28 mouse cellular contexts compared by ENCODE assay signal in the genomic region with DNA sequence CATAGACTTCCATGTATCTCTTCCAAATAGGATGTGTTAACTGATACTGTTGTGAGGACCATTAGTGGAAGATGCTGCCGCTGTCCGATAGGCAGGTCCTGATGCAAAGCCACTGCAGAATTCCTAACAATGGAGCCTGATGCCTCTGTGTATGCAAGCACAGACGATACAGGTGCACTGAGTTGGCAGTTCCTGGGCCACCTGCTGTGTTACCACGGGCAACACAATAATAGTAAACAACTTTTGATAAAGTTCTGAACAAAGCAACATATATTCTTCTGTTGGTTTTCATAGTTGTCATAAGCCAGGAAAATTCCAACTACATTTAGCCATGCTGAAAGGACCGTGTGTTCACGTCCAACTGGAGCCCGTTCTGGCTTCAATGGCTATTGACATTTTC.
DNase-seq lines count a peak whose midpoint lies in the region; ATAC-seq and TF ChIP-seq lines count a peak whose summit lies in the region.
"Had no signal": no experiment of that assay in that cellular context is flagged by ENCODE, and none has a peak within 500 bp of the region (broad histone marks: within the 10 kb centered on the region; RNA-seq: fewer than 3 reads in every experiment).

No protein-coding gene starts in this region.

- no peaks in the 10 kb centered on the region for H3K4me1 ChIP-seq in lung, embryonic 14.5 days (ENCODE audit: insufficient read depth)
- H3K4me1 ChIP-seq: heart, embryonic 12.5 days; heart, embryonic 15.5 days; hindbrain, embryonic 10.5 days had no signal

- H3K79me2 ChIP-seq in myocyte (ENCODE audit: control insufficient read depth, insufficient read depth), result no peaks in the 10 kb centered on the region

- no peak for TF ChIP-seq CTCF in lung, embryonic 14.5 days (IDR thresholded peaks at IDR 0.05; ENCODE audit: low read depth)

- H3K36me3 ChIP-seq in lung, embryonic 14.5 days (ENCODE audit: insufficient read depth), result no peaks in the 10 kb centered on the region
- no peaks in the 10 kb centered on the region for H3K36me3 ChIP-seq in myocyte (ENCODE audit: control insufficient read depth, insufficient read depth)
- H3K36me3 ChIP-seq: embryonic facial prominence, embryonic 10.5 days; embryonic facial prominence, embryonic 13.5 days; G1E; heart, embryonic 12.5 days; heart, embryonic 15.5 days; hindbrain, embryonic 10.5 days had no signal

- H3K9me3 ChIP-seq in lung, embryonic 14.5 days (ENCODE audit: low read depth, low read length), result no peaks in the 10 kb centered on the region
- H3K9me3 ChIP-seq: embryonic facial prominence, embryonic 10.5 days; embryonic facial prominence, embryonic 13.5 days; forebrain, embryonic 13.5 days; G1E; heart, embryonic 12.5 days; heart, embryonic 15.5 days; hindbrain, embryonic 10.5 days had no signal

- no peak overlapping the region for H3K4me3 ChIP-seq in lung, embryonic 14.5 days (ENCODE audit: low read depth, low read length)
- no peak overlapping the region for H3K4me3 ChIP-seq in myocyte
- H3K4me3 ChIP-seq: embryonic facial prominence, embryonic 10.5 days; embryonic facial prominence, embryonic 13.5 days; erythroblast, embryonic 14.5 days; forebrain, embryonic 13.5 days; heart, embryonic 12.5 days; heart, embryonic 15.5 days; hindbrain, embryonic 10.5 days had no signal

- no peak overlapping the region for H3K9ac ChIP-seq in lung, embryonic 14.5 days
- H3K9ac ChIP-seq: embryonic facial prominence, embryonic 13.5 days; forebrain, embryonic 13.5 days; heart, embryonic 12.5 days; heart, embryonic 15.5 days; hindbrain, embryonic 14.5 days had no signal

- DNase-seq in lung, embryonic 14.5 days, result peak; percentile 13
- no peak for DNase-seq in lung, postnatal 4 days
- peak; percentile 26 for DNase-seq in Muller cell, postnatal 12 days (ENCODE audit: inconsistent ontology term)
- DNase-seq in frontal cortex, postnatal 25 days (ENCODE audit: low spot score in 2 of 2), result no peak
- DNase-seq in thymus, postnatal 36 days, result no peak
- DNase-seq: adrenal gland, postnatal 10 days; adrenal gland, postnatal 36 days; cerebellum, adult 18-20 months; cerebellum, adult 9-10 months; gastrocnemius, postnatal 25 days; heart, adult 18-20 months; heart, postnatal 10 days; heart, postnatal 36 days had no signal

- ATAC-seq in lung, embryonic 14.5 days (ENCODE audit: insufficient read depth), result no peak
- ATAC-seq: CD4-positive, CD25-positive, alpha-beta regulatory T cell, adult 4 months; forebrain, embryonic 13.5 days; forebrain, embryonic 16.5 days; hindbrain, postnatal 0 days; inflammation-experienced regulatory T-cells, adult 6 months; intestine, embryonic 16.5 days had no signal

- WGBS in lung, embryonic 14.5 days, result 69% methylated on average over 7 of the region's 7 CpGs

- no peak overlapping the region for H3K4me2 ChIP-seq in lung, embryonic 14.5 days
- no peak overlapping the region for H3K4me2 ChIP-seq in myocyte (ENCODE audit: low read depth)
- H3K4me2 ChIP-seq: embryonic facial prominence, embryonic 13.5 days; forebrain, embryonic 13.5 days; heart, embryonic 12.5 days; heart, embryonic 15.5 days; hindbrain, embryonic 14.5 days had no signal

- no peak overlapping the region for H3ac ChIP-seq in myocyte (ENCODE audit: control insufficient read depth, insufficient read length)

- no peak overlapping the region for H3K27ac ChIP-seq in lung, embryonic 14.5 days (ENCODE audit: low read depth)
- H3K27ac ChIP-seq: embryonic facial prominence, embryonic 10.5 days; embryonic facial prominence, embryonic 13.5 days; forebrain, embryonic 13.5 days; heart, embryonic 15.5 days; hindbrain, embryonic 10.5 days; hindbrain, embryonic 14.5 days; hindbrain, postnatal 0 days had no signal

- H3K27me3 ChIP-seq in lung, embryonic 14.5 days (ENCODE audit: insufficient read depth, low read length), result no peaks in the 10 kb centered on the region
- peaks cover 5% of the 10 kb centered on the region for H3K27me3 ChIP-seq in myocyte (ENCODE audit: control insufficient read depth, insufficient read depth, insufficient read length)
- H3K27me3 ChIP-seq: forebrain, embryonic 13.5 days; heart, embryonic 12.5 days; heart, embryonic 15.5 days had no signal

- no peak for TF ChIP-seq POLR2A in myocyte (IDR thresholded peaks at IDR 0.05; ENCODE audit: insufficient read length, low read depth)

TF ChIP-seq in myocyte, 11 proteins besides CTCF, POLR2A, EP300 and RAD21:
- peak; percentile 21 for TF ChIP-seq REST (IDR thresholded peaks at IDR 0.05; ENCODE audit: insufficient read depth, insufficient read length)
- no peak for TF ChIP-seq SRF (IDR thresholded peaks at IDR 0.05; ENCODE audit: control insufficient read depth, insufficient read length, low read depth)

Comparison
In these comparisons a context has a peak if more than half of its experiments do, and no peak if none do; other contexts are left out.
1. DNase-seq: peak in lung, embryonic 14.5 days (single experiment) and Muller cell, postnatal 12 days (single experiment); none in lung, postnatal 4 days (0 of 2), frontal cortex, postnatal 25 days (0 of 2) and thymus, postnatal 36 days (0 of 2).